Mouse (Mus musculus) testis, adult 2 months (tissue): ENCODE data around the gene Car5a. TPM values are rescaled to one million over a fixed set of nuclear protein-coding genes. Genes with fewer than 3 reads are reported as not detected.

Experiments used
- H3K27ac ChIP-seq: fragments of 200-500 bp; 2 replicates; pipeline ENCODE4 v1.5.1; 2012; ENCODE audit warnings: low read depth, low read length; ENCODE audit not compliant: control insufficient read depth, insufficient read depth
- H3K27me3 ChIP-seq: fragments of 200-500 bp; 2 replicates; pipeline ENCODE4 v1.6.1; 2012; ENCODE audit warnings: mild to moderate bottlenecking, low read length, moderate library complexity; ENCODE audit not compliant: control insufficient read depth, insufficient read depth
- H3K36me3 ChIP-seq: fragments of 200-500 bp; 2 replicates; pipeline ENCODE4 v1.6.1; 2012; ENCODE audit warnings: mild to moderate bottlenecking, low read length; ENCODE audit not compliant: control insufficient read depth, insufficient read depth
- H3K4me1 ChIP-seq: fragments of 200-500 bp; 2 replicates; pipeline ENCODE4 v1.6.1; 2012; ENCODE audit warnings: low read length; ENCODE audit not compliant: control insufficient read depth, insufficient read depth
- H3K4me3 ChIP-seq: fragments of 200-500 bp; 2 replicates; pipeline ENCODE4 v1.5.1; 2012; ENCODE audit warnings: low read depth, mild to moderate bottlenecking, low read length, moderate library complexity, mixed read lengths; ENCODE audit not compliant: control insufficient read depth
- CTCF ChIP-seq: fragments of 200-500 bp; IDR thresholded peaks from 2 replicates; pipeline ENCODE4 v1.5.1; 2012; ENCODE audit warnings: low read depth, mild to moderate bottlenecking, inconsistent platforms, low read length, moderate library complexity; ENCODE audit not compliant: control insufficient read depth, insufficient read depth, insufficient replicate concordance
- POLR2A ChIP-seq: fragments of 200-500 bp; IDR thresholded peaks from 2 replicates; pipeline ENCODE4 v1.6.1; 2012; ENCODE audit warnings: low read depth, mild to moderate bottlenecking, inconsistent platforms, low read length, moderate library complexity; ENCODE audit not compliant: control insufficient read depth
- polyA plus RNA-seq: library from polyadenylated mRNA; depleted of rRNA; stranded (reverse); fragments of >200 nt; gene quantifications from 2 replicates; pipeline ENCODE4 v1.2.3, GENCODE M21; 2012

Gene Car5a
- polyA plus RNA-seq, 1 experiment: not detected

GRCm38 (mm10) chr8:121930047-121930446 lies 14.7 kb downstream of the Car5a start:
- H3K4me3 ChIP-seq: no peak overlapping the region
- H3K4me1 ChIP-seq: peaks cover 4% of the 10 kb centered on the region
- H3K36me3 ChIP-seq: no peaks in the 10 kb centered on the region
- TF ChIP-seq POLR2A: no peak
- TF ChIP-seq CTCF: no peak
- no peak overlapping the region for H3K27ac ChIP-seq
- no peaks in the 10 kb centered on the region for H3K27me3 ChIP-seq

GRCm38 (mm10) chr8:121927316-121927715 lies 17.4 kb downstream of the Car5a start:
- TF ChIP-seq CTCF (peak; percentile 26; the same call in 1 of the 2 replicates), POLR2A (no peak)

GRCm38 (mm10) chr8:121926266-121926665 lies 18.4 kb downstream of the Car5a start:
- TF ChIP-seq POLR2A: no peak
- TF ChIP-seq CTCF: no peak
- Histone ChIP-seq H3K4me1 (peaks cover 11% of the 10 kb centered on the region), H3K36me3 (no peaks in the 10 kb centered on the region), H3K27ac (no peak overlapping the region), H3K4me3 (no peak overlapping the region), H3K27me3 (no peaks in the 10 kb centered on the region)

More at GRCm38 (mm10) chr8:121927316-121927715, 17.4 kb downstream of the Car5a start:
- Histone ChIP-seq H3K27me3 (no peaks in the 10 kb centered on the region), H3K27ac (no peak overlapping the region), H3K4me3 (no peak overlapping the region), H3K4me1 (peaks cover 8% of the 10 kb centered on the region), H3K36me3 (no peaks in the 10 kb centered on the region)

GRCm38 (mm10) chr8:121925624-121926023 lies 19.1 kb downstream of the Car5a start:
- no peaks in the 10 kb centered on the region for H3K36me3 ChIP-seq
- peaks cover 15% of the 10 kb centered on the region for H3K4me1 ChIP-seq
- no peaks in the 10 kb centered on the region for H3K27me3 ChIP-seq
- TF ChIP-seq CTCF: peak; percentile 88
- no peak for TF ChIP-seq POLR2A
- no peak overlapping the region for H3K4me3 ChIP-seq
- H3K27ac ChIP-seq: no peak overlapping the region

- Histone ChIP-seq H3K4me1 (peaks cover 15% of the 10 kb centered on the region), H3K27me3 (no peaks in the 10 kb centered on the region), H3K27ac (no peak overlapping the region), H3K4me3 (no peak overlapping the region), H3K36me3 (no peaks in the 10 kb centered on the region)
- no peak for TF ChIP-seq POLR2A
- no peak for TF ChIP-seq CTCF
Measured at GRCm38 (mm10) chr8:121924681-121925080, 20.0 kb downstream of the Car5a start.

GRCm38 (mm10) chr8:121922101-121922500 lies 22.6 kb downstream of the Car5a start:
- Histone ChIP-seq H3K27me3 (no peaks in the 10 kb centered on the region), H3K4me3 (no peak overlapping the region), H3K4me1 (peaks cover 17% of the 10 kb centered on the region), H3K27ac (peak overlapping the region; percentile 67), H3K36me3 (no peaks in the 10 kb centered on the region)
- TF ChIP-seq POLR2A (peak; percentile 44; the same call in 1 of the 2 replicates), CTCF (no peak)

- H3K27ac ChIP-seq: peak overlapping the region; percentile 67
- no peaks in the 10 kb centered on the region for H3K36me3 ChIP-seq
- peaks cover 17% of the 10 kb centered on the region for H3K4me1 ChIP-seq
- TF ChIP-seq CTCF: no peak
- no peak for TF ChIP-seq POLR2A
- no peaks in the 10 kb centered on the region for H3K27me3 ChIP-seq
- no peak overlapping the region for H3K4me3 ChIP-seq
Measured at GRCm38 (mm10) chr8:121921582-121921981, 23.1 kb downstream of the Car5a start.

- TF ChIP-seq POLR2A (no peak), CTCF (no peak)
- Histone ChIP-seq H3K36me3 (no peaks in the 10 kb centered on the region), H3K27ac (no peak overlapping the region; the same call in 1 of the 2 replicates), H3K4me1 (peaks cover 26% of the 10 kb centered on the region), H3K27me3 (no peaks in the 10 kb centered on the region), H3K4me3 (no peak overlapping the region)
Measured at GRCm38 (mm10) chr8:121919731-121920130, 25.0 kb downstream of the Car5a start.
